Mouse (Mus musculus) neural tube, embryonic 14.5 days (tissue): ENCODE measurements at regions not wholly inside any gene's neighbourhood (a gene's known extent, or its start where the extent isn't known, plus 50 kb on each side); places are given as distances from the start of the nearest gene placed in this dataset.

Experiments
- ATAC-seq: fragments of 200-750 bp; cut with Nextera tagmentation; 2 replicates; pipeline ENCODE4 v1.8.0; 2017; ENCODE audit warnings: low read depth, mild to moderate bottlenecking, moderate TSS enrichment, moderate library complexity
- H3K27ac ChIP-seq: fragments of 300-500 bp; sonication (generic); 2 replicates; pipeline ENCODE4 v1.5.1; 2014; ENCODE audit warnings: low read depth, mild to moderate bottlenecking, control low read depth, low read length, moderate library complexity, mixed read lengths
- H3K27me3 ChIP-seq: fragments of 300-500 bp; sonication (generic); 2 replicates; pipeline ENCODE4 v1.6.1; 2014; ENCODE audit warnings: low read length; ENCODE audit not compliant: control insufficient read depth, insufficient read depth
- H3K36me3 ChIP-seq: fragments of 300-500 bp; sonication (generic); 2 replicates; pipeline ENCODE4 v1.6.1; 2014; ENCODE audit warnings: low read length, mixed read lengths; ENCODE audit not compliant: control insufficient read depth, insufficient read depth
- H3K4me1 ChIP-seq: fragments of 300-500 bp; sonication (generic); 2 replicates; pipeline ENCODE4 v1.6.1; 2014; ENCODE audit warnings: low read length; ENCODE audit not compliant: control insufficient read depth, insufficient read depth
- H3K4me2 ChIP-seq: fragments of 300-500 bp; sonication (generic); 2 replicates; pipeline ENCODE4 v1.6.1; 2014; ENCODE audit warnings: mild to moderate bottlenecking, low read depth, low read length, control low read depth
- H3K4me3 ChIP-seq: fragments of 300-500 bp; sonication (generic); 2 replicates; pipeline ENCODE4 v1.5.1; 2014; ENCODE audit warnings: low read depth, low read length, control low read depth, mixed read lengths
- H3K9ac ChIP-seq: fragments of 300-500 bp; sonication (generic); replicated peaks from 2 replicates; pipeline ENCODE4 v1.6.1; 2014; ENCODE audit warnings: low read depth, mild to moderate bottlenecking, control low read depth, low read length, mixed read lengths
- H3K9me3 ChIP-seq: fragments of 300-500 bp; sonication (generic); 2 replicates; pipeline ENCODE4 v1.6.1; 2016; ENCODE audit warnings: low read length; ENCODE audit not compliant: control insufficient read depth
- WGBS: fragments of 180-500 bp; shearing (Covaris S2); extraction: QIAGEN DNeasy Blood & Tissue Kit; methylation state at CpG from one replicate; pipeline ENCODE4 v1.1.7; 2014; 5-methylcytosine and 5-hydroxymethylcytosine counted together

DNA sequence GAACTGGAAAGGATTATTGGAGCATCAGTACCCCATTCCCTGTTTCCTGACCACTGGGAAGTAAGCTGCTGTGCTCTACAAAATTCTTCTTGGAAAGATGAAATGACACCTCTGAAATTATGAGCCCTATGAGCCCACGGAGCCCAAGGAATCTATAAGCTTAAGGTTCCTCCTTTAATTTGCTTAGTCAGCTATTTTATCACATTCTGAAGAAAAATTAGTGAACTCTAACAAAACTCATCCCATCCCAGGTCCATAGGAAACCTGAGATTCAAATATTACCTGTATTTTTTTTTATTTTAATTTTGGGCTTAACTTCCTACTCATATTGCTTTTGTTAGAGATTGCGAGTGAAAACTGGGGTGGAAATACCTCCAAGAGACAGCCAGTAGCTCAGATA is 194.5 kb upstream of the B3gat1 start:
- H3K4me3 ChIP-seq, result no peak overlapping the region
- no peak overlapping the region for H3K4me2 ChIP-seq
- H3K4me1 ChIP-seq, result no peaks in the 10 kb centered on the region
- H3K36me3 ChIP-seq, result no peaks in the 10 kb centered on the region
- H3K9me3 ChIP-seq, result no peaks in the 10 kb centered on the region
- H3K9ac ChIP-seq, result no peak overlapping the region
- WGBS, result 86% methylated on average over 2 of the region's 2 CpGs
- no peaks in the 10 kb centered on the region for H3K27me3 ChIP-seq
- no peak overlapping the region for H3K27ac ChIP-seq
- no peak for ATAC-seq

GRCm38 (mm10) chr9:26548328-26548922 is 185.1 kb upstream of the B3gat1 start:
- Histone ChIP-seq H3K9me3 (no peaks in the 10 kb centered on the region), H3K4me3 (no peak overlapping the region), H3K27ac (no peak overlapping the region), H3K4me1 (no peaks in the 10 kb centered on the region), H3K27me3 (no peaks in the 10 kb centered on the region), H3K36me3 (no peaks in the 10 kb centered on the region), H3K9ac (no peak overlapping the region), H3K4me2 (no peak overlapping the region)
- ATAC-seq, result no peak
- 73% methylated on average over 4 of the region's 4 CpGs for WGBS

DNA sequence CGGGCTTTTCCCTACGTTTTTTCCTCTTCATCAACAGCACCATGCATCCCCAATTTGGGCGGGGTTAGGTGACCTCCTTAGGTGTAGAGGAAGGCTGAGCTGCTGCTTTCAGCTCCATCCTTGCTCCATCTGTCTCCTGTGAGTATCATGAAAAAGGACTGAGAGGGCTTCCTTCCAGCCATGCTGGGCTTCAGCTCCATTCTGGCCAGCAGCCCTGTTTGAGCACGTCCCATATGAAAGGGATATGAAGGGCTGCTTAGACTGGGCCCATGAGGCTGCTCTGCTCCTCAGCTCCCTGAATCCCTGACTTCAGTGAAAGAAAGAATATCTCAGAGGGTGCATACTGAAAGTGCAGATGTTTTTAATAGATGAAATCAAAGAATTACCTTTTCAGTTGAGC is 184.4 kb upstream of the B3gat1 start:
- Histone ChIP-seq H3K4me2 (no peak overlapping the region), H3K9me3 (no peaks in the 10 kb centered on the region), H3K27ac (no peak overlapping the region), H3K9ac (no peak overlapping the region), H3K4me3 (no peak overlapping the region), H3K27me3 (no peaks in the 10 kb centered on the region), H3K36me3 (no peaks in the 10 kb centered on the region), H3K4me1 (no peaks in the 10 kb centered on the region)
- ATAC-seq, result no peak
- 87% methylated on average over 4 of the region's 4 CpGs for WGBS

- no peak overlapping the region for H3K27ac ChIP-seq
- no peak overlapping the region for H3K9ac ChIP-seq
- H3K4me2 ChIP-seq, result no peak overlapping the region
- 88% methylated on average over 2 of the region's 2 CpGs for WGBS
- no peak for ATAC-seq
- H3K9me3 ChIP-seq, result no peaks in the 10 kb centered on the region
- no peaks in the 10 kb centered on the region for H3K4me1 ChIP-seq
- no peak overlapping the region for H3K4me3 ChIP-seq
- no peaks in the 10 kb centered on the region for H3K36me3 ChIP-seq
- H3K27me3 ChIP-seq, result no peaks in the 10 kb centered on the region
These were observed 184.0 kb upstream of the B3gat1 start for GRCm38 (mm10) chr9:26549551-26549950.

GRCm38 (mm10) chr9:26575990-26576389 is 157.5 kb upstream of the B3gat1 start:
- Histone ChIP-seq H3K4me2 (no peak overlapping the region), H3K9me3 (no peaks in the 10 kb centered on the region), H3K36me3 (no peaks in the 10 kb centered on the region), H3K27ac (no peak overlapping the region), H3K9ac (no peak overlapping the region), H3K4me3 (no peak overlapping the region), H3K4me1 (no peaks in the 10 kb centered on the region), H3K27me3 (no peaks in the 10 kb centered on the region)
- 78% methylated on average over 6 of the region's 6 CpGs for WGBS
- no peak for ATAC-seq

- WGBS, result 91% methylated on average over 1 of the region's 1 CpGs
- no peak overlapping the region for H3K27ac ChIP-seq
- H3K27me3 ChIP-seq, result no peaks in the 10 kb centered on the region
- no peaks in the 10 kb centered on the region for H3K4me1 ChIP-seq
- H3K9me3 ChIP-seq, result no peaks in the 10 kb centered on the region
- H3K9ac ChIP-seq, result no peak overlapping the region
- no peaks in the 10 kb centered on the region for H3K36me3 ChIP-seq
- ATAC-seq, result no peak
- no peak overlapping the region for H3K4me2 ChIP-seq
- no peak overlapping the region for H3K4me3 ChIP-seq
These were observed 131.5 kb upstream of the B3gat1 start for GRCm38 (mm10) chr9:26601979-26602378.

DNA sequence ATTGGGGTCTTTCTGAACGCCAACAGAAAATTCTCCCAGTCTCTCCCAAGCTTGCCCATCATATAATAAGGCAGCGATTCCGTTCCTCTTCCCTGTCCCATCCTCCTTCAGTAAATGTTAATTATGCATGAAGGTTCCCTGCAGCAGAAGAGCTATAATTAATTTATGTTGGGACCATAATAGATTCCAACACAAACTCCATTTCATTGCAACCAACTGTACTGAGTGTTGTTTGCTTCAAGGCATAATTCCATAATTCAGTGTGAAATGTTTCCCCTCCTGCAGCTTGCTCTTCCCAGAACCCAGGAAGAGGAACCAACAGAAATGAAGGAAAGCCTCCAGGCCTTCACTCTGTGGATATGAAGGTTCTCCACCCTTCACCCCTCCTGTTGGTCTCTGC is 129.0 kb upstream of the B3gat1 start:
- Histone ChIP-seq H3K4me2 (no peak overlapping the region), H3K27ac (no peak overlapping the region), H3K9me3 (no peaks in the 10 kb centered on the region), H3K27me3 (no peaks in the 10 kb centered on the region), H3K4me3 (no peak overlapping the region), H3K4me1 (no peaks in the 10 kb centered on the region), H3K36me3 (no peaks in the 10 kb centered on the region), H3K9ac (no peak overlapping the region)
- ATAC-seq, result no peak
- WGBS, result 54% methylated on average over 3 of the region's 3 CpGs

DNA sequence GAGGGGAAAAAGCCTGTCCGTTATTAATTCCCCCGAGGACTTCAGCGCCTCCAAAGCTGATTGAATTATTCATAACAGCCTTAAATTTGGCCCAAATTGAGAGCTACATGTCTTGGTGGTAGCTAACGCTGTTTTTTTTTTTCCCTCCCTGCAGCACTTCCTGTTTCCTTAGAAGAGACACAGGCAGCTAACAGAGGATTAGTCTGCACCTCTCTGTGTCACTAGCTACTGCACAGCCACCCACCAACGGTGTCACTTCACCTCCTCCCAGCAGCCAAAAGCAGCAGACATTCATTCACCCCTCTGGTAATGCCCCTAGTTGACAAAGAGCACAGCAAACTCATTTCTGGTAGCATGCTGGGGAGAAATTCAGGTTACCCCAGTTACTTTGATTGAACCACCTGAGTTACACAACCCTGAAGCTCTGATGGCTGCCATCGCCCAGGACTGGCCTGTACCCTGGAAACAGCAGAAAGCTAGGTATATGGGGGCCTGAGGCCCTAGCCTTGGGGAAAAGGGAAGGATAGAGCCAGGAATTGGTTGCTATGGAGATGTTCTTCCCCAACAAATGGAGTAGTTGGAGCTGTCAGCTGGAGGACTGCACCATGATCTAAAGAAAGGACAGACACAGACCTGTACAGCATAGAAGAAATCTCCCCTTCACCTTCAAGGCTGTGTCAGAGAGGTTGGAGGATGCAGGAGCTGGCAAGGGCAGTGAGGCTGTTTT is 121.7 kb upstream of the B3gat1 start:
- Histone ChIP-seq H3K4me3 (no peak overlapping the region), H3K27me3 (no peaks in the 10 kb centered on the region), H3K4me1 (no peaks in the 10 kb centered on the region), H3K27ac (no peak overlapping the region), H3K9me3 (no peaks in the 10 kb centered on the region), H3K9ac (no peak overlapping the region), H3K4me2 (no peak overlapping the region), H3K36me3 (no peaks in the 10 kb centered on the region)
- no peak for ATAC-seq
- WGBS, result 72% methylated on average over 6 of the region's 6 CpGs

- no peak for ATAC-seq
- no peaks in the 10 kb centered on the region for H3K9me3 ChIP-seq
- H3K27me3 ChIP-seq, result no peaks in the 10 kb centered on the region
- H3K9ac ChIP-seq, result no peak overlapping the region
- H3K4me3 ChIP-seq, result no peak overlapping the region
- H3K36me3 ChIP-seq, result no peaks in the 10 kb centered on the region
- no peak overlapping the region for H3K27ac ChIP-seq
- WGBS, result 93% methylated on average over 1 of the region's 1 CpGs
- H3K4me2 ChIP-seq, result no peak overlapping the region
- no peaks in the 10 kb centered on the region for H3K4me1 ChIP-seq
These were observed 110.6 kb upstream of the B3gat1 start for GRCm38 (mm10) chr9:26622840-26623448.
